Mouse (Mus musculus): ENCODE data around the gene Utf1. TPM values are rescaled to one million over a fixed set of nuclear protein-coding genes. Genes with fewer than 3 reads are reported as not detected.
A peak's percentile ranks its signal among the peaks of the same experiment; 100 is the strongest.

The Utf1 gene
- polyA plus RNA-seq, 1 experiment from 2014 or later: not detected

DNA sequence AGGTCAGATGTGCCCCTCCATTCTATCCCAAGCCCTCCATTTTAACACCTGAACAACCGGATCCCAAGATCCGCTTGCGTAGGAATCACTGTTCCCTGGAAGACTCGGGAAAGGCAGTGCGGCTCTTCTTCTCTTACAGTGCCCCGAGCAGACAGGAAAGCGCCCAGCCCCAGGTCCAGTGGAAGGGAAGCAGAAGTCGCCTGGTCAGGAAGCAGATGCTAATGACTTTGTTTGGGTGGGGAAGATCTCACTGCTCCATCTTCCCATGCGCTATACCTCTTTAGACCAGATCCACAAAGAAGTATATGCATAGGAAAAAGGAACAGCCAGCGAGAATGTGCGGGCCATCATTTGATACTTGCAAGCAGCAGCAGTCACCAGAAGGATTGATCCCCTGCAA lies 13.8 kb downstream of the Utf1 start:
- no peaks in the 10 kb centered on the region for H3K36me3 ChIP-seq
- no peak overlapping the region for H3K9ac ChIP-seq
- peaks cover 34% of the 10 kb centered on the region for H3K27me3 ChIP-seq
- H3K9me3 ChIP-seq (replicated peaks): no peaks in the 10 kb centered on the region
- H3K4me1 ChIP-seq (replicated peaks): peaks cover 9% of the 10 kb centered on the region
- no peak overlapping the region for H3K27ac ChIP-seq
- no peak for ATAC-seq (replicated peaks; ENCODE audit: insufficient number of reproducible peaks, insufficient read depth, low FRiP score, low read depth)
- no peak overlapping the region for H3K4me3 ChIP-seq
- H3K4me2 ChIP-seq: no peak overlapping the region
- WGBS: 40% methylated on average over 11 of the region's 11 CpGs

DNA sequence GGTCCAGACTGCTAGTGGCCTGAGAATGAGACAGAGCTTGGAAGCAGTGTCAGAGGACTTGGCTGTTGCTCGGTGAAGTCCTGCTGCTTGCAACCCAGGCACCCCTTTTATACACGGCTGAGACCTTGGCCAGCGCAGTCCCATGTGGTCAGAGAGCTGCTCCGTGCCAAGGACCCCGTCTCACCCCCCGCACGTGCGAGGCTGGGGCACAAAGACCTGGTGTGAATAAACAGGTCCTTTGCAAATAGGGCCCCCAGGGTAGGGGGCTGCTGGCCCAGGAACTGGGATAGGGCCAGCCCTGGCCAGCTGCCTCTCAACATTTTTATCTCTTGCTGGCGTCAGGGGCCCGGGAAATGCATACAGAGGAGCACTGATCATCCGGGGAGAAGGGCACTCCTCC lies 14.4 kb downstream of the Utf1 start:
- Histone ChIP-seq H3K9ac (no peak overlapping the region), H3K4me1 (replicated peaks) (peaks cover 9% of the 10 kb centered on the region), H3K27me3 (peaks cover 34% of the 10 kb centered on the region), H3K36me3 (no peaks in the 10 kb centered on the region), H3K4me2 (no peak overlapping the region), H3K4me3 (no peak overlapping the region), H3K9me3 (replicated peaks) (no peaks in the 10 kb centered on the region), H3K27ac (no peak overlapping the region)
- peak; percentile 41; the same call in 1 of the 2 replicates for ATAC-seq (replicated peaks; ENCODE audit: insufficient number of reproducible peaks, insufficient read depth, low FRiP score, low read depth)
- WGBS: 19% methylated on average over 11 of the region's 11 CpGs

DNA sequence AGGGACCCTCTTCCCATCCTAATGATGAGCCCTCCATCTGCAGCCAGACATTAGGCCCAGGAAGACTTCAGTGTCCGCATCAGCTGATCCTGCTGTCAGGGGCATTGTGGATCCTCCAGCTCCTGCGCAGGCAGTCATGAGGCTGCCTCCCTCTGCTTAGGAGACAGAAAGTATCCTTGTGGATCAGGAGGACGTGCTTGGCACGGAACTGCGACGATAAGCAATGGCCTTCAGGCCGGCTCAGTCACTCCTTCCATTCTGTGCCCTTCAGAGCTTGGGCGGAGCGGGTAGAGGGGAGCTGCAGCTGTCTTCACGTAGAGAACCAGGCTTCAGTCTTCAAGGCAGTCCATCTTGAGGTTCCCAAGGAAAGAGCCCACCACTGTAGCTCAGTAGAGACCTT lies 17.6 kb downstream of the Utf1 start:
- no peak overlapping the region for H3K4me3 ChIP-seq
- no peak overlapping the region for H3K27ac ChIP-seq
- no peak overlapping the region for H3K4me2 ChIP-seq
- H3K27me3 ChIP-seq: peaks cover 23% of the 10 kb centered on the region
- H3K4me1 ChIP-seq (replicated peaks): peaks cover 9% of the 10 kb centered on the region
- no peak overlapping the region for H3K9ac ChIP-seq
- H3K36me3 ChIP-seq: no peaks in the 10 kb centered on the region
- no peak for ATAC-seq (replicated peaks; ENCODE audit: insufficient number of reproducible peaks, insufficient read depth, low FRiP score, low read depth)
- no peaks in the 10 kb centered on the region for H3K9me3 ChIP-seq (replicated peaks)
- WGBS: 75% methylated on average over 10 of the region's 10 CpGs

DNA sequence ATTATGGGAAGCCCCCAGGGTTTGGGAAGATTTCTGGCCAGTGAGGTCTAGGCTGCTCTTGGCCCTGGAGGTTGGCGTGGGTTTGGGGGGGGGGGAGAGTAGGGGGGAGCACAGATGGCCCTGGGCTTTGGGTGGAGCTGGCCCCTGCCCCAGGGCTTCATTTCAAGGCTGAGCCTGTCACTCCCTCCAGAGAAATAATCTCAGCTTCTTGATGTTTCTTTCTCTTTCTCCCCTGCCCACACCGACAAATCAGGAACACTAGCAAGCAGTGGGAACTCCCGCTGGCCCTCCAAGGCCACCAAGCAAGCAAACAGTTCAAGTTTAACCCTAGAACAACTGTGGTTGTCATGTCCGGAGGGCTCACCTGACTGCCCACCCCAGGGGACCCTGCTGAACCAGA lies 20.2 kb downstream of the Utf1 start:
- H3K9me3 ChIP-seq (replicated peaks): no peaks in the 10 kb centered on the region
- no peak for ATAC-seq (replicated peaks; ENCODE audit: insufficient number of reproducible peaks, insufficient read depth, low FRiP score, low read depth)
- H3K36me3 ChIP-seq: no peaks in the 10 kb centered on the region
- peaks cover 26% of the 10 kb centered on the region for H3K27me3 ChIP-seq
- no peaks in the 10 kb centered on the region for H3K4me1 ChIP-seq (replicated peaks)
- H3K9ac ChIP-seq: no peak overlapping the region
- WGBS: 60% methylated on average over 4 of the region's 4 CpGs
- no peak overlapping the region for H3K4me3 ChIP-seq
- H3K4me2 ChIP-seq: no peak overlapping the region
- H3K27ac ChIP-seq: no peak overlapping the region

DNA sequence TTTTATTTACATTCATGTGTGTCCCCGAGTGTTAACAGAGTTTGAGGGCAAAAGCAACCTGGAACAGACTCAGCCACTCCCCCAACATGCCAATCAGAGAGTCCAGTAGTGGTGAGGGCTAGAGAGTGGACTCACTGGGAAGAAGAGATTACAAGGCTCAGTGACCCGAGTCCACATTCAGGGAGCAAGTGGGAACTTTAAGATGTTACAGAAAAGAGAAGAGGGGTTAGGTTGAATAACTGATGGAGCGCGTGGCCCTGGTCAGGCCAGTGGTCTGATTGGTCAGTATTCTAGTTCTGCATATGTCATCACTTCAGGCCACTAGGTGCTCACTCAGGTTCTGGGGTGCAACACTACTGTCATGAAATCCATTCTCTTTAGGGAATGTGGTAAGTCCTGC lies 23.6 kb downstream of the Utf1 start:
- no peak overlapping the region for H3K27ac ChIP-seq
- H3K36me3 ChIP-seq: no peaks in the 10 kb centered on the region
- no peaks in the 10 kb centered on the region for H3K4me1 ChIP-seq (replicated peaks)
- H3K4me2 ChIP-seq: no peak overlapping the region
- H3K4me3 ChIP-seq: no peak overlapping the region
- H3K9me3 ChIP-seq (replicated peaks): no peaks in the 10 kb centered on the region
- no peak for ATAC-seq (replicated peaks; ENCODE audit: insufficient number of reproducible peaks, insufficient read depth, low FRiP score, low read depth)
- H3K9ac ChIP-seq: no peak overlapping the region
- peaks cover 25% of the 10 kb centered on the region for H3K27me3 ChIP-seq
- 26% methylated on average over 4 of the region's 4 CpGs for WGBS

DNA sequence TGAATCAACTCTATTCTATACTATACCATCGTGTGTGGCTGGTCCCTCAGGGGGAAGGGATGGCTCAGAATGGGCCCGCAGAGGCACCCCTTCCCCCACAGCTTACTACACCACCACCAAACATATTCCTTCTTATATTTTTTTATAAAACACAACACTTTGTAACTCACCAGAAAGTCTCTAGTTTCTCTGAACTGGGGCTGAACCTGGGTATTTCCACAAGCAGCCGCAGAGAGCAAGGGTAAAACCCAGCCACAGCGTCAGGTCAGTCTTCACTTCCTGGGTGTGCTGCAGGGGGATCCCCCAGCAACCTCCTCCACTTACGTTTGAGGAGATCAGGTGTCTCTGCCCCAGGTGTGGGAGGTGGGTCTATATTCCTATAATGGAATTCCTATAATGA lies 24.8 kb downstream of the Utf1 start:
- Histone ChIP-seq H3K9me3 (replicated peaks) (no peaks in the 10 kb centered on the region), H3K27me3 (peaks cover 25% of the 10 kb centered on the region), H3K4me2 (no peak overlapping the region), H3K4me3 (no peak overlapping the region), H3K4me1 (replicated peaks) (no peaks in the 10 kb centered on the region), H3K36me3 (no peaks in the 10 kb centered on the region), H3K27ac (no peak overlapping the region), H3K9ac (no peak overlapping the region)
- WGBS: 55% methylated on average over 5 of the region's 5 CpGs
- no peak for ATAC-seq (replicated peaks; ENCODE audit: insufficient number of reproducible peaks, insufficient read depth, low FRiP score, low read depth)

DNA sequence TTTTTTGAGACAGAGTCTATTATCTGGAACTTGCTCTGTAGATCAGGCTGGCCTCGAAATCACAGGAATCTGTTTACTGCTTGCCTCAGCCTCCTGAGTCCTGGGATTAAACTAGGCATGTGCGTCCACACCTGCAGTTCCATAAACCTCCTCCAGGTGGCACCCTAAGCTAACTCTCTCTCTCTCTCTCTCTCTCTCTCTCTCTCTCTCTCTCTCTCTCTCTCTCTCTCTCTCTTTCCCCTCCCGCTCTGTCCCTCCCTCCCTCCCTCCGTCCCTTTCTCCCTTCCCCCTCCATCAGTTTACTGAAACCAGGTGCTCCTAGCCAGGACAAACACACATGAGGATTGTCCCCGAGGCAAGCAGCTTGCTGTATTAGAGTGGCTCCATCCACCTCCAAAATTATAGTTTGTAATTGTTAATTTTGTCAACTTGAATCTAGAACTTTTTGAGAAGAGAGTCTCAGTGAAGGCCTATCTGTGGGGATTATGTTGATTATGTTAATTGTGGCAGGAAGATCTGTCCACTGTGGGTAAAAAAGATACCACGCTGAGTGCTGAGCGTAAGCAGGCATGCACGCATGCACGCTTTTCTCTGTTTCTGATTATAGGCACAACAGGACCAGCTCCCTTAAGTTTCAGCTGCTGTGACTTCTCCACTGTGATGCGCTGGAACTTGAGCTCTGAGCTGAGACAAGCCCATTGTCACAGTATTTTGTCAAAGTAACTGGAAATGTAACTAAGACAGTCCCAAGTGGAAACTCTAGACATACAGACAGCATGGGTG lies 25.9 kb downstream of the Utf1 start:
- WGBS: 41% methylated on average over 10 of the region's 10 CpGs
- Histone ChIP-seq H3K27ac (no peak overlapping the region), H3K36me3 (no peaks in the 10 kb centered on the region), H3K4me2 (no peak overlapping the region), H3K4me3 (no peak overlapping the region), H3K4me1 (replicated peaks) (no peaks in the 10 kb centered on the region), H3K9me3 (replicated peaks) (no peaks in the 10 kb centered on the region), H3K27me3 (peaks cover 25% of the 10 kb centered on the region), H3K9ac (no peak overlapping the region)
- ATAC-seq (replicated peaks; ENCODE audit: insufficient number of reproducible peaks, insufficient read depth, low FRiP score, low read depth): no peak

DNA sequence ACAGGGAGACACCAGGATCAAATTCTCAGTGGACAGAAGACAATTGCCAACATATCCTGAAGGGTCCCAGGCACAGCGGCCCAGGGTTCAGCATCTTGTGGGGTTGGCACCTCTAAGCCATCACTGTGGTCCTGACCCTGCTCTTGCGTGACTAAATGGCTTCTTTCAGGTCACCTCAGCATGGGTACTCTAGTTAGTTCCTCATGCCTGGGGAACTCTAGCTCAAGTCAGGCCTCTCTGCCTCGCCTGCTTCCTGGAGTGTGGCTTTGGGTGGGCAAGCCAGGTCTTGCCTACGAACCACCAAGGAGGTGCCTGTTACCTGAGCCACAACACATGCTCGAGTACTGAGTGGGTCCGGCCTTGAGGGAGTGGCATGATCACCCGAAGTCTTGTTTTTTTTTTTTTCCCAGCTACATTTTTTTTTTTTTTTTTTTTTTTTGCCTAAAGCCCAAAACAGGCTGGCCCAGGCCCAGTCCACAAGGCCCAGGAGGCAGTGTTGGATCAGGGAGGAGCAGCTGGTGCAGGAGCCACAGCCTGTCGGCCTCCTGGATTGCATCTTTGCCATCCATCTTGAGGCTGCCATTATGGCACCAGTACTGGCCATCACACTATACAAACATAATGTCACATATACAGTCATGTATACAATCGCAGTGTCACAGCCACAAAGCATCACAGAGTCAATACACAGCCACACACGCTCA lies 26.8 kb downstream of the Utf1 start:
- H3K9ac ChIP-seq: no peak overlapping the region
- H3K27ac ChIP-seq: no peak overlapping the region
- 79% methylated on average over 10 of the region's 10 CpGs for WGBS

DNA sequence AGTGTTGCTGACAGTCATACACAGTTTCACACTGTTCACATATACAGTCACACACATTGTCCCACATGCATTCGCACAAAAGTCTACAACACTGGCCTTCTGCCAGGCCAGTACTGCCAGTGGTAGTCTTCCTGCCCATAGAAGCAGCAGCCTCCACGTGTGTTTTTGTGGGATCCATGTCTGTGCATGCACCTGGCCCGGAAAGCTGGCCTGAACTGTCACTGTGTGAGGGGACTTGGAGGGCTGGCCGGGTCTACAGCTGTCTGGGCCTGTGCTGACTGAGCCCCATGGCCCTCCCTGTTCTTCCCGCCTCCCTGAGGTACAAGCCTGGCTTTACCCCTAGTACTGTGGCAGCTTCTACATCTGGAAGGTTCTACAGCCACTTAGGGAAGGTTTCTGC lies 27.4 kb downstream of the Utf1 start:
- Histone ChIP-seq H3K27me3 (peaks cover 30% of the 10 kb centered on the region), H3K9me3 (replicated peaks) (no peaks in the 10 kb centered on the region), H3K36me3 (no peaks in the 10 kb centered on the region), H3K4me1 (replicated peaks) (no peaks in the 10 kb centered on the region), H3K27ac (no peak overlapping the region), H3K4me3 (no peak overlapping the region), H3K9ac (no peak overlapping the region), H3K4me2 (no peak overlapping the region)
- no peak for ATAC-seq (replicated peaks; ENCODE audit: insufficient number of reproducible peaks, insufficient read depth, low FRiP score, low read depth)
- WGBS: 84% methylated on average over 5 of the region's 5 CpGs

More for the DNA sequence above, 26.8 kb downstream of the Utf1 start:
- Histone ChIP-seq H3K4me1 (replicated peaks) (no peaks in the 10 kb centered on the region), H3K9me3 (replicated peaks) (no peaks in the 10 kb centered on the region), H3K4me2 (no peak overlapping the region), H3K36me3 (no peaks in the 10 kb centered on the region), H3K27me3 (peaks cover 25% of the 10 kb centered on the region), H3K4me3 (no peak overlapping the region)
- no peak for ATAC-seq (replicated peaks; ENCODE audit: insufficient number of reproducible peaks, insufficient read depth, low FRiP score, low read depth)

DNA sequence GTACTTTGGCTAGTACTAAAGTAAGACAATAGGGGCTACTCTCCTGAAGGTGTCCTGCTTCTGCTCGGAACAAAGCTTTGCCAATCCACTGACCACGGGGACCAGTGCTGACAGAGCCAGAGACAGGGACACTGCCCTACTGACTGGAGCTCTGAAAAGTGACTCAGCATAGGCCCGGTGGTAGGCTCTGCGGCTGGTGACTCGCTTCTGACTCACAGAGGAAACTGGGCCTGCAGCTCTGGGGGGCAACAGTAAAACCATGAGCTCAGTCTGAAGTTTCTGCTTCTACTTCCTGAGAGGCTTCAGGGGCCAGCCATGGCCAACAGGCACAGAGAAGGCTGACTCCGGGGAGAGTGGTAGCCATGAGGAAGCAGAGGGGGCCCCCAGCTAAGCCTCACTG lies 27.8 kb downstream of the Utf1 start:
- ATAC-seq (replicated peaks; ENCODE audit: insufficient number of reproducible peaks, insufficient read depth, low FRiP score, low read depth): no peak
- no peaks in the 10 kb centered on the region for H3K4me1 ChIP-seq (replicated peaks)
- no peak overlapping the region for H3K4me2 ChIP-seq
- no peak overlapping the region for H3K9ac ChIP-seq
- H3K4me3 ChIP-seq: no peak overlapping the region
- no peaks in the 10 kb centered on the region for H3K9me3 ChIP-seq (replicated peaks)
- H3K27ac ChIP-seq: no peak overlapping the region
- 54% methylated on average over 6 of the region's 6 CpGs for WGBS
- no peaks in the 10 kb centered on the region for H3K36me3 ChIP-seq
- H3K27me3 ChIP-seq: peaks cover 35% of the 10 kb centered on the region

DNA sequence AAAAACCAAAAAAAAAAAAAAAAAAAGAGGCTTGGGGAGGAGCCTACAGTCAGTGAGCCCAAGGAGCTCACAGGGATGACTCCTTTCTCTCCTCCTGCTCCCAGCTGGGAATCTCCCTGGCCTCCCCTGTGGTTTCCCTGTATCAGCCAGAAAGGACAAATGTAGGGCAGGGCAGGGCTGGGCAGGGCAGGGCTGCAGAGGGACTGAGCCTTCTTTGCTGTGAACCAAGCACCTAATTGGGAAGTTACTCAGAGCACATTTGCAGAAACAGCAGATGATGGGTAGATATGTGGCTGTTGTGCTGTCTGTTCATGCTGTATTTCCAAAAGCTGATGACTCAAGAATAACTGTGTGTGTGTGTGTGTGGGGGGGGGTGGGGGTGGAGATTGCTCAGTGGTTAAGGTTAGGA lies 29.3 kb downstream of the Utf1 start:
- Histone ChIP-seq H3K9me3 (replicated peaks) (no peaks in the 10 kb centered on the region), H3K4me3 (no peak overlapping the region), H3K36me3 (no peaks in the 10 kb centered on the region), H3K27ac (no peak overlapping the region), H3K4me1 (replicated peaks) (no peaks in the 10 kb centered on the region; the same call in 1 of the 2 replicates), H3K9ac (no peak overlapping the region), H3K4me2 (no peak overlapping the region), H3K27me3 (peaks cover 26% of the 10 kb centered on the region)
- no peak for ATAC-seq (replicated peaks; ENCODE audit: insufficient number of reproducible peaks, insufficient read depth, low FRiP score, low read depth)

DNA sequence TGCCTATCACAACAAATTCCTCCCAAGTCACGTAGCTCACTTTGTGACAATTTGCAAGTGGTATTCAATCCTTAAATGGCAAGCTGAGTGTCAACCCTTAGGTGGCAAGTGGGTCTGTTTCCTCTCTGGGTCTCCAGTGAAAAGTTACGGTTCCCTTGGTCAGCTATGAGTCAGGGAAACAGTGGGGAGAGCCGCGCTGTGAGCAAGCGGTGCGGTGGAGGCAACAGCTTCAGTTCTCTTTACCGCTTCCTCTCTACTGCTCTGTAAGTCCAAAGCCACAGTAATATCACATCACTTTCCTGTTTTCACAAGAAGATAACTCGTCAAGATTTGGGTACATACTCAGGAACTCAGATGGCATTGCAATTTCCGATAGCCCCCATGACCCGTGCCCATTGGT lies 30.7 kb downstream of the Utf1 start:
- no peaks in the 10 kb centered on the region for H3K9me3 ChIP-seq (replicated peaks)
- peaks cover 24% of the 10 kb centered on the region for H3K27me3 ChIP-seq
- WGBS: 74% methylated on average over 10 of the region's 10 CpGs
- H3K36me3 ChIP-seq: no peaks in the 10 kb centered on the region
- no peak overlapping the region for H3K9ac ChIP-seq
- no peak overlapping the region for H3K4me2 ChIP-seq
- no peak for ATAC-seq (replicated peaks; ENCODE audit: insufficient number of reproducible peaks, insufficient read depth, low FRiP score, low read depth)
- H3K4me3 ChIP-seq: no peak overlapping the region
- H3K27ac ChIP-seq: no peak overlapping the region; the same call in 1 of the 2 replicates
- peaks cover 11% of the 10 kb centered on the region for H3K4me1 ChIP-seq (replicated peaks)
